Mouse (Mus musculus) brain, embryonic 14.5 days (tissue): ENCODE data around the gene Nmnat1.

ENCODE experiments used
- CTCF ChIP-seq: fragments of 200-500 bp; IDR thresholded peaks from 2 replicates; pipeline ENCODE4 v1.5.1; 2012; ENCODE audit warnings: inconsistent platforms, mild to moderate bottlenecking, moderate library complexity, borderline replicate concordance; ENCODE audit not compliant: insufficient read depth, insufficient read length; ENCODE audit errors: extremely low read depth
- POLR2A ChIP-seq: fragments of 200-500 bp; IDR thresholded peaks from 2 replicates; pipeline ENCODE4 v1.6.1; 2012; ENCODE audit warnings: mild to moderate bottlenecking, inconsistent platforms, borderline replicate concordance; ENCODE audit not compliant: poor library complexity, insufficient read depth, insufficient read length, severe bottlenecking; ENCODE audit errors: extremely low read depth

GRCm38 (mm10) chr4:149512072-149512471 lies 27.1 kb upstream of the Nmnat1 start:
- TF ChIP-seq CTCF (no peak), POLR2A (no peak)
